Mouse (Mus musculus) ES-E14 (cell line): ENCODE measurements around the gene Rnaseh1.

Experiments used
- CHD2 ChIP-seq: IDR thresholded peaks from 2 replicates; pipeline ENCODE4 v1.6.1; 2014; ENCODE audit warnings: mild to moderate bottlenecking, low read depth, low read length, inconsistent platforms
- HCFC1 ChIP-seq: IDR thresholded peaks from 2 replicates; pipeline ENCODE4 v1.6.1; 2012; ENCODE audit warnings: low read length, inconsistent platforms, borderline replicate concordance; ENCODE audit not compliant: insufficient read depth

GRCm38 (mm10) chr12:28602259-28602658 is 47.1 kb upstream of the Rnaseh1 start:
- no peak for TF ChIP-seq CHD2
- no peak for TF ChIP-seq HCFC1
